Mouse (Mus musculus) kidney, adult 11 months (tissue): ENCODE results near the gene Ccrl2.

Experiments
- DNase-seq: peaks from one replicate; pipeline ENCODE4 v3.0.0; 2022

The Ccrl2 gene

DNA sequence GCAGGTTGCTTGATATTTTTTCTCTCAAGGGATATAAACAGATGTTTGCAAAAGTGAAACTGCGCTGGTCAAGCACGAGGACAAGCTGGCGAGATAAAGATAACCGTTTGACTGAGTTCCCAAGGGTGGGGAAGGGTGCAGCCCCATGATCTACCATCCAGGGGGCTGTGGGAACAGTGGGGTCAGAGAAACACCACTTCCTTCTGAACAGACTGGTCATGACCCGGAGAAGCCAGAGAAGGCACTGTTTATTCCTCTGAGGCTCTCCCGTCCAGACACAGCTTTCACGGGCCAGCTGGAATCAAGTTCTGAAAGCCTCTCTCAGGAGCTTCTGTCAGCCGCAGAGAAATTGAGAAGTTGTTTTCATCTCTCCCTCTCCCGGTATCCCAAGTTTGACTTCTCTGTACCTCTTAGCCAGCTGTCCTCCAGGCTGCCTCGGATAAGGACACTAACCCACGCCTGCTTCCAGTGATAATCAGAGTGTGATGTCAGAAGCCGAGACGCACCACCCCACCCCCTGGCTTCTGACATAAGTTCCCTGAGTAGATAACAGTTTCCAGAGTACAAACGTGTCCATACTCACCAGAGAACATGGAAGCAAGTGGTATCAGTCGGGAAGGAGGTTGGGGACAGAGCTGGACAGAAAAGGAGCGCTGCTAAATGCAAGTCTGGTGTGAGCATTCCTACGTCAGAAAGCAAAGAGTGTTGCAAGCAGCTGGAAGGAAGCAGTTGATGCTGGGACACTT, at the start of gene Ccrl2:
Ccrl2 (minus strand) TSS at position 722 of the 746 bp plus-strand sequence.
- DNase-seq: peak; percentile 42

DNA sequence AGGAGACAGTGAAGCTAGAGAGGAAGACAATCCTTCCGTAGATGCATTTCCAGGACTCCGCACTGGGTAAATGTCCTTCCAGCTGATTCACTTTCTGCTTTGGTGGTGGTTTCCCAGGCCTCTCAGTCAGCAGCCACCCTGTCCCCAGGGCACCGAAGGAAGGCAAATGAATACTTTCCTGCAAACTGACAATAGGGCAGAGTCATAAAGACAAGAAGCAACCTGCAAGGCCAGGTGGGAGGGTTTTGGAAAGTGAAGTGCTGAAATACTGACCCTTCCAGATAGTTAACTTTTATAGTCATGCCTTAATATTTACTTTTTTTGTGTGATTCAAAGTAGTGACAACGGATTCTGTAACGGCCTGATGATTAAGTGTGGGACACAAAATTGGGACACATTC, 46.6 kb upstream of the Ccrl2 start:
- no peak for DNase-seq

DNA sequence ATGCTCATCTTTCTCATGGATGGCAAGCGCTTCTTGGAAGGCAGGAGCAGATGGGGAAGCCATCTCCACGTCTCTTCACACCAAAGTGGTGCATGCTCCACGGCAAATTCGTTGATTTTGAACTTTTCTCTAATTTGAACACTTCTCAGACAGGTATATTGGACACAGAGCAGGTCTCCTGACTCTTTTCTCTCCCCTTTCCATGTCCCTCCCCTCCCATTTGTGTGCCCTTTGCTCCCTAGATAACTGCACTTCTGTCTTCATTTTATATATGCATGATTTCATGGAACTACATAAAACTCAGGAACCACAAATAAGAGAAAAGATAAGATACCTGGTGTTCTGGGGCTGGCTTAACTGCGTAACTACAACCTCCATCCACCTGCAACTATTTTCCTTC, 46.0 kb upstream of the Ccrl2 start:
- no peak for DNase-seq

DNA sequence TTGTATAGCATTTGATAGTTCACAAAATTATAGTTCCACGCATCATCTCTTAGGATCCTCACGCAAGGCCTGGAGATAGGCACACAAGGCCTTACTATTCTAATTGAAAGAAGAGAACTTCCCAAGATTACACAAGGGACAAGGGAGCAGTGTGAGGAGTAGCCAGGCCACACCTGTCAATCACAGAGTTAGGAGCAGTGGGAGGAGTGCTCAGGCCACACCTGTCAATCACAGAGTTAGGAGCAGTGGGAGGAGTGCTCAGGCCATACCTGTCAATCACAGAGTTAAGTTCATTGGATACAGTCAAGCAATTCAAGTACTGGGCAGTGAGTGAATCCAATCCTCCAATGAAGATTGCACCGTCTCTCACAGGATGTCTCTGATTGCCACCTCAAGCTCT, 43.1 kb upstream of the Ccrl2 start:
- DNase-seq: no peak

DNA sequence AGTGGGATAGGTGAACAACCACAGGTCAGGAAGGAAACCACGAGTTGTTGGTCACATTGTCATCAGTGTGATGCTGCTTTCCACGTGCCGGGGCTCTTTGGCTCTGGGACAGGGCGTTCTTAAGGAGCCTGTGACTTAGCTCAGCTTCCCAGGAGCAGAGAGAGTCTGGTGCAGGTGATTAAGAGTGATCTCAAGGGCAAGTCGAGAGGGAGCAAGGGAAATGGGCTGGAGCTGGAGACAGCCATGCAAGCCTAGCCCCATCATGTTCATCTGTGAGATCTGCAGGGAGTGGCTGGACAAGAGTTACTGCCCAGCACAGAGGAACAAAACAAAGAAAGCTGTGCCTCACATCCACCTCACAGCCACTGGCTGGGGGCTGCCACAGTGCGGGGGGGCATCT, 40.2 kb upstream of the Ccrl2 start:
- DNase-seq: no peak

DNA sequence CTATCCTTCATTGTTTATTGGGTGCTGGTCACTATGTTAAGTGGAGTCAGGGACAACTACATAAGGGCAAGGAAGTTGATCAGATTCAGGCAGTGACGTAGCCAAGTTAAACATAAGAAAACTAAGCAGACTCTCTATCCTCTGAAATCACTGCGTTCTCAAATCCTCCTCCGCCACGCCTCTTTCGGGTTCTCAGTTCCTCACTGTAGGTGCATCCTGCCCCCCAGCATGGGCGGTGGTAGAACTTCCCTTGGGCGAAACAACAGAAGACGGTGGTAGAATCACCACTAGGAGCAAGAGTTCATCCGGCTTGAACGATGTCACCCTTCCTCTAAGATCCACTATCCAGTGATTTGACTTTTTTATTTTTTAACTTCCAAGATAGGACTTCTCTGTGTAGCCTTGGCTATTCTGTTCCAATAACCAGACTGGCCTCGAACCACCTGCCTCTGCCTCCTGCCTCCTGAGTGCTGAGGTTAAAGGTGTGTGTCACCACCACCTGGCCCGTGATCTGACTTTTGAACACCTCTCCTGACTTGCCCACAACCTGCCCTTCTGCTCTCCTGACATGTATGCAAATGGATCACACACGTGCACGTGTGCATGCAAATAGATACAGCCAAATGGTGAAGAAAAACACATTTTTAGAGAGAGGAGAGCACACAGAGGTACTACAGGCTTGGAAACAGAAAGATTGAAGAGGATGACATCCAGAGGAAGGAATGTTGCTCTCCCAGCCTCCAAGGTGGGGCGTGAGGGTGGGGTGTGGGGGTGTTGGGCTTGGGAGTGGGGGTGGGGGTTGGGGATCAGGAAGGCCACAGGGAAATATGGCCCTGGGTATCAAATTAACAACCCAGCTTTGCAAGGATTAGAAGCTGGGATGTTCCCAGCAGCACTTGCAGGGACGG, 39.4 kb upstream of the Ccrl2 start:
- DNase-seq: no peak

DNA sequence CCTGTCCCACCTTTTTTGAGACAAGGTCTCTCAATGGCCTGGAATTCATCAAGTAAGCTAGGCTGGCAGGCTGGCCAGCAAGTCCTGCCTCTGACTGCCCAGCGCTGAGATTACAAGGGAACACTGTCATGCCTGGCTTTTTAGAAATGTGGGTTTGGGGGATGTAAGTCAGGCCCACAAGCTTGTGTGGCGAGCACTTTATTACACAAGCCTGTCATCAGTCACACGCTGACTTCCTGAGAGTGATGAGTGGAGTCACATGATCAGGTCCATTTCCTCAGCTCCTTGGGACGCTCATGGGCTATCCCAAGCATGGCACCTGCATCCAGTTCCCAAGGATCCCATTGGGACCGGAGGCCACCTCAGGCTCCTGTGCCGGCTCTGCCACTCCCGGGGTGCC, 38.4 kb upstream of the Ccrl2 start:
- no peak for DNase-seq

DNA sequence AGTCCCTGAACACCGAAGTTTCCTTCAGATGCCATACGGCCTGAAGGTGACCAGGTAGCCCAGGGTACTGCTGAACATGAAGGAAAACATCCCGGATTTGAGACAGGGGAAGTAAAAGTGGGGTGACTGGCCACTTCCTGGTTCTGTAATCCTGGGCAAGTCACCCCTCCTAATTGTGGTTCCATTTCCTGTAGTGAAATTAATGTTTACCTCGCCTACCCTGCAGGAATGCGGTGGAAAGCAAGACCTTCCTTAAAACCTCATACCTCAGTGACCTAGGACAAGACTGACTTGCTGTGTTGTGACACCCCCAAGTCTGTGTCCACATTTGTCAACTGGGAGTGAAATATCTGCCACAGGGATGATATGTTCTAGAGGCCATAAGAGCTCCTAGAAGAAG, 37.3 kb upstream of the Ccrl2 start:
- DNase-seq: no peak

DNA sequence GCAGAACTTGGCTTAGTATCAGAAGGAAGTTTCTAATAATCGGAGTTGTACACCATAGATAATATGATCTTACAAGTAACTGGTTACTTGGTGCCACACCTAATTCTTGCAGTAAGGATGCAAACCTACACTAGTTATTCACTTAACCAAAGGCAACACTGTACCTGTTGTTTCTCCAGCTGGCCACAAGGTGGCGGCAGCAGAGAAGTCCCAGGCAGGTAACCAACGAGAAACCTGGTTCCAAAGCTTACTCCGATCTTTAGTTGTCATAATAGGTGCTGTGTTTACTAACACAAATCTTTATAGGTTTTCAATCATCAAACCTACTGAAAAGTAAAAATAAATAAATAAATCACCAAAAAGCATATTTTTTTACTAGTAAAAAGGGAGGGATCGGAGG, 35.8 kb upstream of the Ccrl2 start:
- DNase-seq: peak; percentile 44

DNA sequence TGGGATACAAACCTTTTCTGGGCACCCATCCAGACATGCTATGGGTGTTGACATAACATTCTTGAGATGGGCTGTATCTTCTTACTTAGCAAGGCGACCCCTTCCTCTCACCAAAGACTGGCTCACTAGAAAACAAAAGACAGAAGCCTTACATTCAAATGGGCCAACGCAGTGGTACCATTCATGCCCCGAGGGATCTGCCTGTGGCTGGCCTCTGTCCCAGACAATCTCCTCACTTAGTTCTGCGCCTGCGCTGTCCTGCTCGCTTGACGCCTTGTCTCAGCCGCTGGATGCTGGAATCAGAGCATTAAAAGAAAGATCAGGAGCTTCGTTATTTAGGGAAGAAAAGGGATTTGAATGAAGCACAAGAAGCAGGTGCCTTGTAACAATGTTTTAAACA, 35.3 kb upstream of the Ccrl2 start:
- no peak for DNase-seq

DNA sequence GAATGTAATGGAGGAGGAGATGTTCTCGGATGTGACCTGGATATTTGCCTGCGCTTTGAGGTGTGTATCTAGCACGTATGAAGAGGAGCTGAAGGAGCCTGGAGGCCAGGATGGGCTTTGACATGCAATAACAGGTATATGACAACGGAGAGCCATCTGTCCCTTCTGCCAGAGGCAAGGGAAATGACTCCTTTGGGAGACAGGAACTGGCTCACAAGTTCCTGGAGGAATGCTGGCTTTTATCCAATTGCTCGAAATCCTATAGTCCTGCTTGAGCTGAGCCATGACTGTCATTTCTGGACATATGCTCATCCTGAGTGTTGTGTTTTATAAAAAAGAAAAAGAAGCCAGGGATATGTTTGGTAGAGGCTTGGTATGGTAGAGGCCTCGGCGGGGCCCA, 31.6 kb upstream of the Ccrl2 start:
- DNase-seq: no peak

DNA sequence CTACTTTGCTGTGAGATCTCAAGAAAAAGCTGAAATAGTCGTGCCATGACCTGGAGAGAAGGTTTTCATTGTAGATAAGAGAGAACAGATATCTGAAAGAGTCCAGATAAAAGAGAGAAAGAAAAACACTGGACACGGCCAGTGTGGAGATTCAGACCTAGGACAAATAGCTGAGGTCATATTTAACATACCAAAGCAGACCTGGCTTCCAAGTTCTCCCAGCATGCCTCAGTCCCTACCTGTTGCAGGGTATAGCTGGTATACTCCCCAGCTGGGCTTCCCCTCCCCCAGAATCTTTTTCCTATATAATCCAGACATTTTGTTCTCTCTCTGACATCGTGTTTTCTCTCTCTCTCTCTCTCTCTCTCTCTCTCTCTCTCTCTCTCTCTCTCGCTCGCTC, 30.6 kb upstream of the Ccrl2 start:
- no peak for DNase-seq

DNA sequence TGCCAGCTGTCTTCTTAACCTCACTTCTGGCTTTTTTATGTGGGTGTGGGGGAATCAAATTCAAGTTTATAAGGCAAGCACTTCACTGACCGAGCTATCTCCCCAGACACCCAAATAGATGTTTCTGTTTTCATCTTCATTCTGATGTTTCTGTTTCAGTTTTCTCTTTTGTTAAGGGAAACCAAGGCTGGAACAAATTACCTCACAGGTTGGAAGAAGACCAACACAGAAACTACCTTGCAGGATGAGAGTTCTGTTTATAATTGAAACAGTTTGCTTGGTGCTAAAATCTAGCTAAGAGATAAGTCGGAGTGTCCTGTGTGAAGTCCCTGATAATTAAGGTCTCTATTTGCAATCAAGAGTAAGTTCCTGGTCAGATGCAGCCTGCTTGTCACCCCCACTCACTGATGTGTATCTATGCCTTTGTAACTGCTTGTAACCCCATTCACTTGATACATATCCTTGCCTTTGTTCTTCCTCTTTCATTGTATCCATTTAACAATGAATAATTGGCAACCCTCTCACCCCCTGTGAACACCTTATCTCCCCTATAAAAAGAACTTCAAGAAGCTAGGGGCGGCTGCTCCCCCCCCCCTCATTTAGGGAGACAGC, 29.8 kb upstream of the Ccrl2 start:
- no peak for DNase-seq

DNA sequence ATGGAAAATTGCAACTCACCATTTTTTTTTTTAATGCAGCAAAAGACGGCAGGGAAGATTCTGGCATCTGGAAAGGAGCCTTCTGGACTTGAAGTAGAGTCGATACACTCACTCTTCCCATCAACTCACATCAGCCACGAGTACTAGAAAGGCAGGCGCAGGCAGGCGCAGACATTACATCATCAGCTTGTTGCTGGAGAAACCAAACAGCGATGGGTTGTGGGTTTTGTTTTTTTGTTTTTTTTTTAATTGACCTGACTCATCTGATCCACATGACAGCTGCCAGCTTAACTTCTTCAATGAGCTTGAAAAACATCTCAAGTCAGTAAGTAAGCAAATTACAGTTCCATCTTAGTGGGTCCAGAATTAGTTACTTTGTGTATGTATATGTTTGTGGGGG, 28.8 kb upstream of the Ccrl2 start:
- no peak for DNase-seq

DNA sequence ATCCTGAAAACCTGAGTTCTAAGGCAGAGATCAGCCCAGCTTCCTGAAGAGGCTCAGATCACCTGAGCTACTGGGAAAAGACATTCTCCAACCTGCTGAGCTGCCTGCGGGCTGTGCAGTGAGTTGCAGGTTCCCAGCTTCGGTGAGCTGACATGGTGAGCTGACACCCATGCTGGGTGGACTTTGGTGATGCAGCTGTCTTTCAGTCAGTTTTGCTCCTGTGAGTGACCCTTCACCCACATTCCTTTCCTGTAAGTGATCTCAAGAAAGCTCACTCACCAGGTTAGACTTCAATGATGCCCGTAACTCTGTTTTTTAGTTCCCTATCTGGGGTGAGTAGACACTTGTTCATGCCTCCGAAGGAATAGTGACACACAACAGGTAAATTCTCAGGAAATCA, 28.0 kb upstream of the Ccrl2 start:
- no peak for DNase-seq

DNA sequence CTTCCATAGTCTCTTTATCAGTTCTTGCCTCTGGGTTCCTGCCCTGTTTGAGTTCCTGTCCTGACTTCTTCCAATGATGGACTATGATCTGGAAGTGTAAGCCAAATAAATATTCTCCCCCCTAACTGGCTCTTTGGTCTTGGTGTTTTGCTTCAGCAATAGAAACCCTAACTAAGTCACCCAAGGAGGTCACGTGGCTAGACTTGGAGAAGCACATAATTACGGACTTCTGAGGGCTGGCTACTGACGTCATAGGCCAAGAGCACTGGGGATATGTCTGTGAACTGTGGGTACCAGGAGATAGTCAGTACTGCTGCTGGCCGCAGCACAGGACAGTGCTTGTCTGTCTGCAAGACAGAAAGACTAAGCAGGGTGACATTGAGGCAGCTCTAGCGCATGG, 24.4 kb upstream of the Ccrl2 start:
- DNase-seq: no peak

DNA sequence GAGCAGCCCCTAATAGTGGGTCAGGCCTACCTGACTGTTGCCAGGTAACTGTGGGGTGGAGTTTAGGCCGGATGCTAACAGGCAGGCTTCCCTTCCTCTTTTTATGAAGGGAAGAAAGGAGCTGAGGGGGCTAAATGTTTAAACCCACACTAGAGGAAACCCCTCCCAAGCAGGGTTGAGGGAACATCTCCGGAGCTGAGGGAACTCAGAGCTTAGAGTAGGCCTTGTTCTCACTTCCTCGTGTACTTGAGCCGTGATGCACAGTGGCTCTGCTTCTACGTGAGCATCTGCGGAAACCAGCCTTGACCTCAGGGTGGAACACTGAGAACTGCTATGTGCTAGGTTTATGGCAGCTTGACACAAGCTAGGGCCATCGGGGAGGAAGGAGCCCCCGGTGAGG, 23.5 kb upstream of the Ccrl2 start:
- no peak for DNase-seq

DNA sequence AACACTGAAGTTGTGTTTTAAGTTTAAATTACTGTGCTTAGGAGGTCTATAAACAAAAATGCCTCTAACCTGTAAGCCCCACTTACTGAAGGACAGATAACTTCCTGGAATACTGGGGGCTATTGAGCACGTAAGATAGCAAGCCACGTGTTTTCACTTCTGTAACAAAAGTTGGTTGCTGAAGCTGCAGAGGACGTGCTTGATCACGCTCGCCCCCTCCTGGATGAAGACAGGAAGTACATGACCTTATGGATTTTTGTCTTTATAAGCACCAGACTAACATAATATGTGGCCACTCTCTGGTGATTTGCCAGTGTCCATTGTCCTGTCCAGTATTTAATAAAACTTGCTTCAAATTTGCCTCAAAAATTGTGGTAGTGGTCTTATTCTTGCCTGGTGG, 20.4 kb upstream of the Ccrl2 start:
- no peak for DNase-seq

DNA sequence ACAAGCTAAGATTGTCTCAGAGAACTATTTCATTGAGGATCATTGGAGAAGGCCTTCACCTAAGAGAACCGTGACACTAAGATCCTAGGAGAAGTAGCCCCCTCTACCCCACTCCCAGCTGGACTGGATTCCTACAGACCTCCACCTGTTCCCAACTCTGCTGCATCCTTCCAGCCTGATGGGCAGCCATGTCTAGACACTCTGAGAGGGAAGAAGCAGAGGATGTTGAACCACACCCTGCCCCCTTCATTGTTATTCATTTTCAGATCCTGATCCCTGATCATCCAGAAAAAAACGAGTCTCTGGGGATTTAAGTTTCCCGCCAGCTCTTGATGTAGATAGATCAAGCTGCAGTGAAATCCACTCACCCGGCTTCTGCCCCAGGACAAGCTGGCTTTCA, 15.7 kb upstream of the Ccrl2 start:
- DNase-seq: no peak

DNA sequence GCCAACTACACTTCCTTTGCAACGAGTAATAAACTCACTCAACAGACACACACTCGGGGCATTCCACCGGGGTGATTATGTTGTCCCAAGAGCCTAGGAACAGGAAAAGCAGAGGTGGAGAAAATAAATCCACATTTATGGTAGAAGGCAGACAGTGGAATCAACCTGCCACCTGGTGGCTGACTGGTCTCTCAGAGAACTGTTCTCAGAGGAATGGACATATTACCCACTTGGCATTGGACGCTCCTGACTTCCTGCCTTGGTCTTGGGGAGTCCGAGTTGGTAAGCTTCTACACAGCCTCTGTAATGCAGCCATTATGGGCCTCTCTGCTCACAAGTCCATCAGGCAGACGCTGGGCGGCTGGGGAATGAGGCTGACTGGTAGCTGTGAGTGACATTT, 14.9 kb upstream of the Ccrl2 start:
- DNase-seq: peak; percentile 28

DNA sequence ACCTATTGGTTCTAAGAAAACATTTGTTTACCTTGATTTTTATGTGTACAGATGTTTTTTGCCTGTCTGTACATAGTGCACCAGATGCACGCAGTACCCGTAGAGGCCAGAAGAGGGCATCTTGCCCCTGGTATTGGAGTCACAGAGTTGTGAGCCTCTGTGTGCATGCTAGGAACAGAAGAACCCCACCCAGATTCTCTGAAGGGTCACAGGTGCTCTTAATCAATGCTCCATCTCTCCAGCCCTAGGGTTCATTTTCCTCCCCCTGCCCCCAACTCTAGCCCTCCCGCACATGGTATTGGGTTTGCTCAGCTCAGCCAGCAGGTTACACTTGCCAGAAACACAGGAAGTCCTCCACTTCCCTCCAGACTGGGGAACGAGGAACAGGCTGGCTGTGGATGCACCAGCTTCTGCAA, 13.2 kb upstream of the Ccrl2 start:
- peak; percentile 37 for DNase-seq

DNA sequence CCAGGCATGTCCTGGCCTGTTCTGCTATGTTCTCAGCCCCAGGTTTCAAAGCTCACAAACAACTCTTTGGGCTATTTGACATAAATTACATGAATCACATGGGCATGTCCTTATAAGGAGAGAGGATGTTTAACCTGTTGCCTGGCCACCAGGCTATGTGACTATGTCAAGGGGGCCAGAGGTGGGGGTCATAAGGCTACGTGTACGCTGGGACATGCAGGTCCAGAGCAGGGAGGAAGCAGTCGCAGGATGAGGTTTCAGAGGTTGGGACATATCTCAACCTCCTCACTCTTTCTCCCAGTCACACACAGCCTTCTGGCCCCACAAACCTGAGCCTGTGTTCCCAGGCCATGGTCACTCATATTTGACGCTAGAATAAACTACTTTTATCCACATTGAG, 9.7 kb upstream of the Ccrl2 start:
- no peak for DNase-seq

DNA sequence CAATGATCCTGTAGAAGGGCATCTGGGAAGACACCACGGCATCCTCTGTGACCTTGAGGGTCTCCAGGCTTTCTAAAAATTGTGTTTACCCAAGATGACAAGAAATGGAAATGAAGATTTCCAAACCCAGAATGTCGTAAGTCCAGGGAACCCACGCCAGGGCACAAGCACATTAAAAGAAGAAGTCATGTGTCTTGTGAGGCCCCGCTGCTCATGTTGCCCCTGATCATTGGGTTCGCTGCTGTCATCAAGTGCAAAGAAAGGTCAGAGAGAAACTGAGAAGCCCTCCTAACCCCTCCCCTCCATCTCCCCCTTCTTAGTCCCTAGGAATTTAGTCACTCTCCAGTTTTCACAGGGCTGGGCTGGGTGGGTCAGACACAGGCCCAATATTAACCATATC, 5.5 kb upstream of the Ccrl2 start:
- no peak for DNase-seq

DNA sequence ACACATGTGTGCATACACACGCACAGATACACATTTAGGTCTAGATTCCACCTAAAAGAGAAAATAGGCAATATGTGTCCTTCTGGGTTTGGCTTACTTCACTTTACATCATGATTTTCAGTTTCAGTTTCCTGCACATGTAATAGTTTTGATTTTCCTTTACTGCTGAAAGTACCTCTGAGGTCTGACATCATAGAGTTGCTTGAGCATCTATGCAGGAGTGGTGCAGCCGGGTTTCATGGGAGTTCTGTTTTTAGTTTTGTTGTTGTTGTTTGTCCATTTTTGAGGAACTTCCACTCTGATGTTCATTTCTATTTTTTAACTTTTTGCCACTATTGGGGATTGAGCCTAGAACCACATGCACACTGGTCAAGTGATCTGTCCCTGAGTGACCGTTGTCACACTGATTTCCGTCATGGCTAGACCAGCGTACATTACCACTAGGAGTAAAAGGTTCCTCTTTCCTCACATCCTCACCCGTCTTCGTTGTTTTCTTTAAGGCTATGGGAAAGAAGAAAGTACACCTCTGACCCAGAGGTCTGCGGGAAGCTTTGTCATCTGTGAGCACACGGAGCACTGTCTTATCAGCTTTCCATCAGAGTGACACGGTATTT, 1.7 kb upstream of the Ccrl2 start:
- no peak for DNase-seq
